Mouse (Mus musculus) left cerebral cortex, adult 8-10 months (tissue): ENCODE measurements around the gene Plod3. TPM values are rescaled to one million over a fixed set of nuclear protein-coding genes. Genes with fewer than 3 reads are reported as not detected.
A peak's percentile ranks its signal among the peaks of the same experiment; 100 is the strongest.

ENCODE experiments used
- DNase-seq, 2 experiments: peaks; one replicate each; pipeline ENCODE4 v3.0.0; 2022; ENCODE audit warnings: low spot score in 2 of 2
- total RNA-seq, 4 experiments: library from RNA; stranded (reverse); gene quantifications; 2 replicates each; pipeline ENCODE4 v1.2.4; 2022

The Plod3 gene
- total RNA-seq, 4 experiments from 2014 or later: 27.9 to 43.3 (median 34.2) TPM

DNA sequence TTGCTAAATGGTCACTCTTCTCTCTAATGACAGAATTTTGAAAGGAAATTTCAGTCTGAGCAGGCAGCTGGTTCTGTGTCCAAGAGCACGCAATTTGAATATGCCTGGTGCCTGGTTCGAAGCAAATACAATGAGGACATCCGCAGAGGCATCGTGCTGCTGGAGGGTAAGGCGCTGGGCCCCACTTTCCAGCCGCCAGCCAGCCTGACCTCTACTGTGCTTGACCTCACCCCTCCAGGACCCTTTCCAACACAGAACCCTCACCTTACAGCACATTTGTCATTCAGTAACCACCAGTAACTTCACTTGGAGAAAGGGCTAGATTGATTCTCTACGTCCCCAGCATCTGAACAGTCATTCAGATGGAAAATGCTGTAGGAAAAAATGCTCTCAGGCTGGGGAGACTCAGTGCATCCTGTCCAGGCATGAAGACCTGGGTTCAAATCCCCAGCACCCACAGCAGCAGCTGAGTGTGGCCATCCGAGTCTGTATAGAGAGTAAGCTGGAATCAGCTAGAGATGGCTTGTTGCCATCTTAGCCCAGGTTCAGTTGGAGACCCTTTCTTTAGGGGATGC, 23.8 kb upstream of the Plod3 start:
- no peak for DNase-seq

DNA sequence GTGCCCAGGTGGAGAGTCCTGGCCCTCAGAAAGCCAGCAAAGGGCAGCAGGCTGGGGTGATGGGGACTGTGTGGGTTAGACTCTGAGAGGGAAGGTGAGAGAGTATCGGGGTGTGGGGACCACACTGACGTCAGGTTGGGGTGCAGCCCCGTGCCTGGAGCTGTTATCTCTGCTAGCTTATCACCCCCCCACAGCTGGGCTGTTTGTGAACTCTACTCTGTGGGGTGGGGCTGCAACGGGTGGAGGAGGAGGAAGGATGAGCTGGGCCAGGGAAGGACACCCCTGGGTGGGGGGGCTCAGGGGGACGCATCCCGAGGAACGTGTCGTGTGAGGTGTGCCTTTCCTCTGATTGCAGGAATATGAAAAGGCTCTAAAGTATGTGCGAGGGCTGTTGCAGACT, 21.6 kb upstream of the Plod3 start:
- no peak for DNase-seq

- no peak for DNase-seq
These were observed 21.1 kb upstream of the Plod3 start for GRCm38 (mm10) chr5:136965686-136966085.

DNA sequence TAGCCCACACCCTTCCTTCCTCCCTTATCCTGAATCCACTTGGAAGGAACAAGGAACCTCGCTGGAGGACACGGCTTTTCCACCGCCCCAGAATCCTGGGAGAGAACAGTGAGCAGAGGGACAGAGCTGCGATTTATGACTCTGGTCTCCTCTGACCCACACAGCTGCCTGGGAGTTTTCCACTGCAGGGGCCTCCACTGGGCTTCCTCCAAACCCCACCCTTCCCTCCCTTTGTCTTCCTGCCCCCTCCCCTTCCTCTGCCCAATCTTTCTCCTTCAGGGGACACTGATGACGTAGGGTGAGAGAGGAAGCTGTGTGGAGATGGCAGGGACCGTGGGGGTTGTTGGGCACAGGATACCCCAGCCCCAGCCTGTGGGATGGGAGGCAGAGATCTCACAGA, 20.5 kb upstream of the Plod3 start, which contains the start of gene Cldn15:
Gene Cldn15, plus strand, starts transcription at position 286 of the 400 bp plus-strand sequence.
- no peak for DNase-seq

GRCm38 (mm10) chr5:136966861-136967455, 19.9 kb upstream of the Plod3 start:
- no peak for DNase-seq

- DNase-seq: no peak
These were observed 19.2 kb upstream of the Plod3 start for GRCm38 (mm10) chr5:136967592-136967991.

DNA sequence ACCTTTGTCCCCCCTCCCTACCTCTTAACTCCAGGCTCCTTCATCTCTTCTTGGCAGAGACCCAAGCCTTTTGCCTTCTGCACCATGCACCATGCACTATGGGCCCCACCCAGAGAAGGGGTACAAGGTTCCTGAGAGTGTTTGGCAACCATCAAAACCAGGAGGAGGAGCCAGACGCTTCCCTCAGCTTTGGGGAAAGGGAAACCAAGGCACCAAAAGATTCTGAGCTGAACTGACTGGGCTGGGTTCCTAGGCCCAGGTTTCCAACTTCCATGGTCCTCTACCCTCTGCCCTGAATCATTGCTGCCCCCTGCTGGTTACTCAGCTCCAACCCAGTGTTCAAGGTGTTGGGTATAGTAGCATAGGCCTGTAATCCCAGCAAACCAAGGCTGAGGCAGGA, 16.1 kb upstream of the Plod3 start:
- no peak for DNase-seq

GRCm38 (mm10) chr5:136973670-136974069, 13.1 kb upstream of the Plod3 start:
- DNase-seq: no peak

DNA sequence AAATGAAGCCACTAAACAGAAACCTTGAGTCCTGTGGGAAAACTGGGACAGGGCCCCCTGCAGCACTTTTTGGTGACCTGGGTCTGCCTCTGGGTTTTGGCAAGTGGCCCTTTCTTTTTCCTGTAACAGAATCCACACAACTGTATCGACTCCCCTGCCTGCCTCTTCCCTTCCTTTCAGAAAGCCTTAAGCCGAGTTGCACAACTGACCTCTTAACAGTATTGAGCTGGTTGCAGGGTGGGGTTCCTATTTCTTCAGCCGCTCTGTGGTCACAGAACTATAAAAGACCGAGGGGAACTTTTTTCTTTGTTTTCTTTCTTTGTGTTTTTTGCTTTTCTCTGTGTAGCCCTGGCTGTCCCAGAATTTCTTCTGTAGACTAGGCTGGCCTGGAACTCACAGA, 9.1 kb upstream of the Plod3 start:
- DNase-seq: no peak

DNA sequence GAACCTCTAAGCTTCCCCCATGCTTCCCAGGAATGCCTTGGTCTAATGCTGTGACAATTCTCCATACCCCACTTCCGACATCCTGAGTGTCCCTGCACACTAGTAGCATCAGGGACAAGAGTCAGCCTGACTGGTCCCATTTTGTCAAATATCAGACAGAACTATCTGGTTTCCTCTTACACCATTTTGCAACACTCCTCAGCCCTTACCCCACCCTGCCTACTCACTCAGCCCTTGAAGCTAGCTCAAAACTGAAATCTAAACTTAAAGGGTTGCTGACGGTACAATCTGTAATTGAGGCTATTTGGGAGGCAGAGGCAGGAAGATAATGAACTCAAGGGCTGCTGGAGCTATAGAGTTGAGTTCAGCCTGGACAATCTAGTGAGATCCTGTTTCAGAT, 7.1 kb upstream of the Plod3 start:
- DNase-seq: no peak

DNA sequence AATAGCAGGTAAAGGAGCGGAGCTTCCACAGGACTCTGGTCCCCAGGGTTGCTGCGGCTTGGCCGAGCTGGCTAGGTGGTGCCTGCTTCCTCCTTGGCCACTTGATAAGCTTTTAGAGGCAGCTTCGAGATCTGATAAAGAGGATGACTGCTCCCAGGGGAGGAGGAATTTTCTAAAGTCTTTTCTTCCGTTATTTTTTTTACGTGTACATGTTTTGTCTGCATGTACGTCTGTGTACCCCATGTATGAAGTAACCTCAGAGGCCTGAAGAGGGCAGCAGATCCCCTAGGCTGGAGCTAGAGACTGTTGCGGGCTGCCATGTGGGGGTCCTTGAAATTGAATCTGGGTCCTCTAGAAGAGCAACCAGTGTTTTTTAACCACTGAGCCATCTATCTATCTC, 5.8 kb upstream of the Plod3 start:
- DNase-seq: no peak

DNA sequence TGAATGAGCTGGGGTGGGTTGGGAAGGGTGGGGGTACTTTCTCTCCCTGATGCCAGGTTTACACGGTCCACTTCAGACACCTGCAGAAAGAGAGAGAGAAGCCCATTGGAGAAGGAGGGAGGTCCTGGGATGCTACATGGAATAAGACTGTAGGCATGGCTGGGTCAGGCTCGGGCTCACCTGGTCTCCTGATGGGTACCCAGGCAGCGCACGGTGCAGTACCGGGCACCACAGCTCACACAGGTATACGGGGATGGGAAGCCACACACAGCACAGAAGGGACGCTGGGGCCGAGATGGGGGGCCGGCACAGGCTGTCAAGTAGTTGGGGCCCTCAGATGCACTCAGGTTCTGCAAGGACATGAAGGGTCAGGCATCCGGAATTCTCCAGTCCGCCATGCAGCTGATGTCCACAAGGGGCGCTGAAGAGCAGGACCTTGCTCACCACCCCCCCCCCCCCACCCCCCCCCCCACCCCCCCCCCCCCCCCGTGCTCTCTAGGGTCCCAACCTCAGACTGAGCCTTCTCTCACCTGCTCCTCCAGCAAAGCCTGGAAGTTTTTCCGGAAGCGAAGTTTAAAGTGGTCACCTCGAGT, 4.4 kb upstream of the Plod3 start:
- no peak for DNase-seq

DNA sequence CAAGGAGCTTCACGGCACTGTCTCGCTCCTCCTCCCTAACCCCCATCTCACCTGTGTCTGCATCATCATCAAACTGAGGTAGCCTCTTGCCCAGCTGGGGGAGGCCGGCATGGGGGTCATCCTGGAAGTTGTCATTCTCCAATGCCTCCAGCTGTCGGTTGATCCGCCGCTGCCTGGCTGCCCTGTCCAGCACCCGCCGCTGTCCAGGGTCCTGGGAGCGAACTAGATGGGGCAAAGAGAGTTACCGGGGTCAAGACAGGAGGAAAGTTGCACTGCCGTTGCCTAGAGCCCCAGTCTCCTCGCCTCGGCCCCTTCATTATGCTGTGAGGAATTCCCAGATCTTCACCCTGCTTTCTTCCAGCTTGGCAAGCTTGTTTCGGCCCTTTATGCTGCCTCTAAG, 2.0 kb upstream of the Plod3 start:
- no peak for DNase-seq

DNA sequence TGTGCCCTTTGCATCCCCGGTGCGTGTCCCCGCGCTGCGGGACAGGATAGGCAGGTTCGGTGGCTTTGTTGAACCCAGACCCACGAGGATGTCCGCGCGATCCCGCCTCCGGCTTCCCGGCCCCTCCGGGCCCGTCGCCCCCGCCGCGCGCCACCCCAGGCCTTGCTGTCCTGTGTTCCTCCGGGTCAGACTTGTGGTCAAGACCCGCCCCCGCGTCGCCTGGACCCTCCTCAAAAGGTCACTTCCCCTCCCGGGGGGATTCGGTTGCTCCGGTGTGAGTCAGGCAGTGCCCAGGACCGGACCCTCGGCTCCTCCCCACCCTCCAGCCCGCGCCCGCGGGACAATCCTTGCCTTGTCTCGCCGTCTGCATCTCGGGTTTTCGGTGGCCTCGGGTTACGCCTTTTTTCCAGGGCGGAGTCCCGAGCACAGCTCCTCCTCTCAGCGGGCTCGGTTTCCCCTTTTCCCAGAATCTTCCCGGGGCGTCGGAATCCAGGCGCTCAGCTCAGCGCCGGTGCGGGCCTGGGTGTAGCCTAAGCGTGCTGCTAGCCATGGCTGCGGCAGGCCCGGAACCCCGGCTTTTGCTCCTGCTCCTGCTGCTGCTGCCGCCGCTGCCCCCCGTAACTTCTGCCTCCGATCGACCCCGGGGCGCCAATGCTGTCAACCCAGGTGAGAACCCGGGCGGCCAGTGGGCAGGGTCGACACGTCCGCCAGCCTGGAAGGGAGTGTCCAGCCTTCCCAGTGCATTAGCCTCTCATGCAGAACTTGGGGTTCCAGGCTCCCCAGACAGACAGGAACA, 517 bp downstream of the Plod3 start:
- DNase-seq: peak; percentile 82

- DNase-seq: no peak
These were observed 1.1 kb downstream of the Plod3 start, which contains the start of gene Znhit1 for GRCm38 (mm10) chr5:136987934-136988271. Gene Znhit1 (minus strand): TSS chr5:136988021.

DNA sequence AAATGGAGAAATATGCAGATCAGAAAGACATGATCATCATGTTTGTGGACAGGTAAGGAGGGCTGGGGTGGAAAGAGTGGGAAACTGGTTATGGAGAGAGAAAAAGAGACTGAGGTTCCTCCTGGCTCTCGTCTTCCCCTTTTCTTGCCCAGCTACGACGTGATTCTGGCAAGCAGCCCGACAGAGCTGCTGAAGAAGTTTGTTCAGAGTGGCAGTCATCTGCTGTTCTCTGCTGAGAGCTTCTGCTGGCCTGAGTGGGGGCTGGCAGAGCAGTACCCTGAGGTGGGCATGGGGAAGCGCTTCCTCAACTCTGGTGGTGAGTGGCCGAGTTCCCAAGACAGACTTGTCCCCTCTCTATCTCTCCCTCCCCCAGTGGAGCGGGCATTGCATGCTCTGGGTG, 1.6 kb downstream of the Plod3 start:
- no peak for DNase-seq

GRCm38 (mm10) chr5:136989801-136990200, 3.0 kb downstream of the Plod3 start:
- DNase-seq: no peak

GRCm38 (mm10) chr5:136999449-136999848, 12.6 kb downstream of the Plod3 start:
- DNase-seq: no peak

- DNase-seq: no peak
These were observed 13.8 kb downstream of the Plod3 start for GRCm38 (mm10) chr5:137000612-137001011.

- no peak for DNase-seq
These were observed 20.5 kb downstream of the Plod3 start for GRCm38 (mm10) chr5:137007276-137007675.

GRCm38 (mm10) chr5:137009988-137010387, 23.2 kb downstream of the Plod3 start:
- DNase-seq: no peak

DNA sequence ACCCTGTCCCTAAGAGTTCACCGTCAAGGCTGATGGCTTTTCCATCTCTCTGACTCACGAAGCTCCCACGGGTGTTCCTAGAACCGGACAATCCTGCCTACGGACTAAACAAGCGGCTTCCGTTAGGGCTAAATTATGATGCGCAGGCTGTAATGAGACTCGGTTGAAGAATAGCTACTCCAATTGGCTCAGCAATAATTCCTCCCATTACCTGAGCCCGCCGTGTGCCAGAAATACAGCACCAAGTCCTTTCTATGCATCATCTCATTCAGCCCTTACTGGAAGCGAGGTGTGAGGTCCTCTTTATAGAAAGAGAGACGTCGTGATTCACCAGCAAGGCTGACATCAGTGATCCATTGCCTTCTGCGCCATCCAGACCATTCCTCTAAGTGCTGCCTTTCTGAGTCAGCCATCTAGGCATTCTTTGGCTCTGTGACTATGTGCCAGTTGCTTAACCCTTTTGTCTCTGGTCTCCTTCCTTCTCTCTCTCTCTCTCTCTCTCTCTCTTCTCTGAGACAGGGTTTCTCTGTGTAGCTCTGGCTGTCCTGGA, 25.7 kb downstream of the Plod3 start:
- DNase-seq: no peak
